Mouse (Mus musculus) CD8-positive naive resting alpha-beta T cell, adult 2 months (primary cell): Measurements from ENCODE around the gene Dll3.

Source experiments
- DNase-seq, 2 experiments: peaks; one replicate each; pipeline ENCODE4 v3.0.0; 2022; ENCODE audit warnings: low read depth in 2 of 2, low spot score in 2 of 2

Gene Dll3

DNA sequence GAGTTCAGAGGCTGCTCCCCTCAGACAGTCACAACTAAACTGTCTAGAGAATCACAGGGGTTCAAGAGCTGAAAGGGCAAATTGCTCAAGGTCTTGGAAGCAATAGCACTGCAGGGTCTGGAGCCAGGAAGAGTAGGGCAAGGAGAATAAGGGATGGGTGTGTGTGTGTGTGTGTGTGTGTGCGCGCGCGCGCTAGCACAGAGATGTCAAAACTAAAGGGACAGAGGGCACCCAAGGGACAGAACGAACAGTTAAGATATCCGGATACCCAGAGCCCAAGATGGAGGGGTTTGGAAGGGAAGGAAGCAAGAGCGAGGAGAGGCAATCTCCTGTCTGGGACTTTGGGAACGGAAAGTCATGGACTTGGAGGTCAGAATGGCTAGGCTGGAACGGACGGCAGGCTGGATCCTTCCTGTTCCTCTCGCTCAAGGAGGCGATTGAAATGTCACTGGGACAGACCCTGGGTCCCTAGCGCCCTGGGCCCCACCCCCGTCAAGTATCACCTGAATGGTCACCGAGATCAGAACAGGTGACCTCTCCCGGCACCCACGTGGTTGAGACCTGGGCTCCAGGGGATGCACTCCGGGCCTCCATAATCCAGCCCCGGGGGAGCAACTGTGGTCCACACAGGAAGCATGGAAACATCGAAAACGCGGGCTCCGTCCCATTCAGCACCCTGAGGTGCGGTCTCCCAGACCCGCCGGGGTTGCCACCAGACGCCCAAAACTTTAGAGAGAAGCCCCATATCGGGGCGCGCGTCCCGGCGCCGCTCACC, 9.3 kb upstream of the Dll3 start:
- DNase-seq: no peak

DNA sequence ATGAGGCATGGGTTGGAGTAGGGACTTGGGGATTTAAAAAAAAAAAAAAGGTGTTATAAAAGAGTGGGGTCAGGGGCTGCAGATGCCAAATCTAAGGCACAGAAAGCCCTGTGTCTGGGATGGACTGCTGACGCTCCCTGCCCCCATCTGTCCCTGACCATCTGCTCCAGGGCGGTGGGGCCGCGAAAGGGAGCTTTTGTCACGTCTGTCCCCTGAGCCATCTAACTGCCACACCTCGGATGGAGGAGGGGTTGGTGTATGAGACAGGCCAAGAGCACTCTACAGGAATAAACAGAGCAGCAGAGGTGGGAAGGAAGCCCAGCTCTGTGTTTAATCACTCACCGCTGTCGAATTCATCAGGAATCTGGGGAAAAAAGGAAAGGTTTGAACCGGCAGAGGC, 7.7 kb upstream of the Dll3 start:
- DNase-seq: no peak

DNA sequence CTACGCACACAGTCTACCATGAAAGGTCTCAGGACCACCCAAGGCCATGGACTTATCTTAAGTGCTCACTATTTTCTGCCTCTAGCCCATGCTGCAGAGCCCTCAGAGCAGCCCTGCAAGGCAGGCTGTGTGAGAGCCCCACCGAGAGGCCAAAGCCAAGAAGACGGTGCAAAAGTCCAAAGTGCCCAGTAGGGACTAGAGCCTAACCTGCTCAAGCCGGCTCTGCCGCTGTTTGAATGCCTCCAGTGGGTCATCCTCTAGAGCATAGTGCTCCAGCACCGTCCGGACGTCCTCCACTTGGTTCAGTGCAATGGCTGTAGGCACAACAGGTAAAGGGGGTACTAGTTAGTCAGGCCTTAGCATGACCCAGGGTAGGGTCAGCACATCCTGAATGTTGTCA, 4.2 kb upstream of the Dll3 start:
- no peak for DNase-seq

DNA sequence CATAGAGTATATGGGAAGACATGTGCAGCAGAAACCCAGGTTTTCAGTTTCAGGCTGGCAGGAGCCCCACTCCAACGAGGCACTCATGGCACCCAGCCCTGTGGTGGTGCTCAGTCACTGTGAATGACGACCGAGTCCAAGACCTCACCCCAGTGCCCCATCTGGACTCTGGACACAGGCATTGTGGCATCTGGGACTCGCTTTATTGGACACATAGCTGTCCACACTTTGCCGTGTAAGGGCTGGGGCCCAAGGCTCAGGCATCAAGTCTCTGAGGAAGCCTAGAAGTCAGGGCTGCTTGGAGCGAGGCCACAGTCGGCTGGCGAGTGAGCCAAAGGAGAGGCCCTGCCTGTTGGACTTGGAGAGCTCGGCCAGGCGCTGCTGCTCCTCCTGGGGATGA, 3.6 kb upstream of the Dll3 start:
- DNase-seq: no peak

DNA sequence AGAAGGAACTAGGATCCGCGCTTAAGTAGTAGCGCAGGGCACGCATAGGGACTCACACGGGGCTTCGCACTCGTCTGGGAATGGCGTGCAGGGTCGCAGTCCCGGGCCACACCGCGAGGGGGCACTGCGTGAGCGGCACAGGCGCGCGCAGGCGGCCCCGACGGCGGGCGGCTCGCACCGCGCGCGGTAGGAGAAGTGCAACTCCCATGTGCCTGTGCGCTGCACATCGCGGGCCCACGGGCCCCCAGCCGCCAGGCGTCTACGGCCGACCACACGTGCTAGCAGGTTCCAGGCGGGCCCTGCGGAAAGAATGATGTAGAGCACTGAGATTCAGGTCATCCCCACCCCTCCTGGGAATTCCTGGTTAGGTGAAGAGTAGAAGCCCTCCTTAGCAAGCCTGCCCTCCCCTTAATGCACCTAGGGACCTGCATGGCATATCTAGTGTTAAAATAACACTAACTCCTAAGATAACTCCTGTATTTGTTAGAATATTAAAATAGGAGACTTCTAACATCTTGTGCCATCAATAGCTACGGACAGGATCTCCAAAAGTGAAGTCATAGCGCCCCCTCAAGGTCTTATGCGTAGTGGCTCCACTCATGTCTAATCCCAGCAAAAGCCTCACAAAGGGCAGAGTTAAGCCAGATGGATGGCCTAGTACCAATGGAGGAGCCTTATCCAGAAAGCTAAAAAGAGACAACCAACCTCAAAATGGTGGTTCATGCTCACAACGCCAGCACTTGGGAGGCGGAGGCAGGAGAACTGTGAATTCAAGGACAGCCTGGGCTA, 3.0 kb downstream of the Dll3 start:
- no peak for DNase-seq

DNA sequence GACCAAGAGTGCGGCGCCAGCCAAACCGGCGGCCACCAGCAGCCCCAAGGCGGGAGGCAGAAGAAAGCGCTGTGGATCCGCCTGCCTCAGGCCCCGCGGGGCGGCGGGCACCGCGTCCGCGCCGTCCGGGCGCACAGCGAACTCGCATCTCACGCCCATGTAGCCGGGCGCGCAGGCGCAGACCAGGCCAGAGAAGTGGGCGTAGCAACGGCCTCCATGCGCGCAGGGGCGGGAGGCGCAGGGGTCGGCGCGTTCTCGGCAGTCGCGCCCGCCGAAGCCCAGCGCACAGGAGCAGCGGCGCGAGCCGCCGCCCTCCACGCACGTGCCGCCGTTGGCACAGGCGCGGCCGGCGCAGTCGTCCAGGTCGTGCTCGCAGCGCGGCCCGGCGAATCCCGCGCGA, 7.6 kb downstream of the Dll3 start:
- no peak for DNase-seq

DNA sequence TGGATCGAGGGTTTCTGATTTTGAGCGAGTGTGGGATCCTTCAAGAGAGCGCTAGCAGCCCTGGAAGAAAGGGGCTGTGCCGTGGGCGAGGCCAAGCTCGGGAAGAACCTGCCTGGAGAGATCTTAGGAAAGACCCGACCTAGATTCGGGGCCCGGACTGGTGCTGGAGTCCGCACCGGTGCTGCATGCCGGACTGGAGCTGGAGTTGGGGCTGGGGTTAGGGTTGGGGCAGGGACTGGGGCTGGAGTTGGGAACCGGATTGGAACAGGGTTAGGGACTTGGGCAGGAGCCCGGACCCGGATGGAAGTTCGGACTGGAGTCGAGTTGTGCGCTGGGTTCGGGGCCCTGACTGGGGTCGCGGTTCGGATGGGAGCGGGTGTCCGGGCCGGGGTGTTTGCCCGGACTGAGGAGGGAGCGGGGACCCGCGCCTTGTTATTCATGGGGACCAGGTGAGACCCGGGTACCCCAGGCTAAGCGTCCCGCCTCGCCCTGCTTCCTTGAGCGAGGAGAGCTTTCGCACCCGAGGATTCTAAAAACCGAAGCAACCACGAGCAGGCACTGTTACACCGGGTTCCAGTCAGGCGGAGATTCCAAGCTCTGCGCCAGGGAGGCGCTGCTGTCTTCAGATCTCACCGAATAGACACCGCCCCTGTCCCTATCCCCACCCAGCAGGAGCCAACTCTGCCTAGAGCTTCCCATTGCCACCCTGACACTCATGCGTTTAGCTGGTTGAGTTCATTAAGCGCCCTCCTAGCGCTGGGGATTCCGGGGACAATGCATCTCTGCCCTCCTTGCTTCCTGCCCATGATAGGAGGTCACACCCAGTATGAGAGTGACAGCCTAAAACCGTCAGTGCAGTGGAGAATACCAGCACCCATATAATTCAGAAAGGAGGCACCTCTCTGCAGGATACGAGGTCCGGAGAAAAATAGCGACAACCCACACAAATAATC, 11.1 kb downstream of the Dll3 start, which contains the start of gene Selenov:
TSS of gene Selenov (minus strand) at position 549 of the 953 bp plus-strand sequence.
- no peak for DNase-seq

DNA sequence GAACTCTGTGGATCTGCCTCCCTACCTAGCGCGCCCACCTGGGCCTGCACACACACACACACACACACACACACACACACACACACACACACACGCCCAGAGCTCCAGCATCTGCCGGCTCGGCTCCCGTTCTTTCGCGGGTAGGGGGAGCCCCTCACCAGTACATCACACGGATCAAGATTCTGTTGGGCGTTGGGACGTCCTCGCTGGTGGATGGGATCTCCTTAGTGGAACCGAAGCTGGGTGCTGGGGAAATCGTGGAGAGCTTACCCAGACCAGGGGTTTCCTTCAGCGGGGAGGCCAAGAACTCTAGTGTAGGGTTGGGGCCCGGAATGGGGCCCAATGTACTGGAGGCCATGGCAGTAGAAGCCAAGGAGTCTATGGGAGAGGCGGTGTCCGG, 11.9 kb downstream of the Dll3 start:
- no peak for DNase-seq

DNA sequence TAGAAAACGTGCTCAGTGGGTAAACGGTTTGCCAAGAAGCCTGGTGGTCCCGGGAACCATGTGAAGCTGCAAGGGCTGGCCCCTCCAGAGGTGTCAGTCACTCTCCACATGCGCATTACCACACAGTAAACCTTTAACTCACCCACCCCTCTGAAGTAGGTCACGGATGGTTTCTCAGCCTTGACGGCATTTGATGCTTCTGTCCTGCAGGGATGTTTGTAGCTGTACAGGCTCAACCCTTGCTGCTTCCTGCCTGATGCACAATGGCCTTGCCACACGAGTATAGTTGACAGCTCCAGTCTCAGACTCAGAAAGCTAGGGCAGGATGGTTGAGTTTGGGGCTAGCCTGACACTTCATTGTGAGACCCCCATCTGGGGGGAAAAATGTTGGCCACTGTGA, 21.4 kb downstream of the Dll3 start:
- DNase-seq: no peak

DNA sequence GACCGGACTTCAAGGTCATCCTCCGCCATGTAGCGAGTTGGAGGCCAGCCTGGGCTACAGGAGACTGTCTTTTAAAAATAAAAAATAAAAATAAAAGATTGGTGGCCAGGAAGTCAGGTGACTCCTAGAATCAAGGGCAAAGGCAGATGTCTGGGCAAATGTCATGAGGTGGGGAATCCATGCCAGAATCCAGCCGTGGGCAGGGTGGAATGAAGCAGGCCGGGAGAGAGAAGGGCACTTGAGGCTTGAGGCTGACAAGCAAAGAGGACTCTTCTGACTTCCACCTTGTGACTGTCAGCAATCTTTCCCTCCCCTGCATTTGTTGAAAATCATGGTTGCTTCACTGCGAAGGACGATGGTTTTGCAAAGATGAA, 23.8 kb downstream of the Dll3 start:
- DNase-seq: no peak

DNA sequence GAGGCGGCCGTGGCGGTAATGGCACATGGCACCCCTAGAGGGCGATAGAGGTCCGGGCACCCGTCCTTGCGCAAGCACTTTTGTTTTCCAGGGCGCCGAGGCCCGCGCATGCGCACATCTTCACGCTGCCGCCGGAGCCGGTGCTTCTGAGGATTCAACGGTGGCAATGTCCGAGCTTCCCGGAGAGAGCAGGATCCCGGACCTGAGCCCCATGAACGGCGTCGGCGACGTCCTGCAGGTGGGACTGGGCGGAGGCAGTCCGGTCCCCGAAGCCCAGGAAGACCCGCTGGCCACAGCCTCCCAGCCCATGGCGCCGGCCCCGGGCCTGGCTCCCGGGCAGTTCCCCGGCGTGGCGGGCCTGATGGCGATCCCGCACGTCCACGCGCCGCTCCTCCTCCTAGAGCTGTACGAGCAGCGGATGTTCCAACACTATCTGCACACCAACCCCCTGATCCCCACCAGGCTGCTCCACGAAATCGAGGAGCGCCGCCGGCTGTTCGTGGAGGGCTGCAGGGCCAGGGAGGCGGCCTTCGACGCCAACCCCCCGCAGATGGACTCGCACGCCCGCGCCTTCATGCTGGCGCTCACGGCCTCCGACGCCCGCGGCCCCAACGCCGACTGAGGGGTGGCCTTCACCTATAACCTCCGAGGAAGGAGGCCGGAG, 24.3 kb downstream of the Dll3 start, which contains the start of gene Eid2b:
TSS of gene Eid2b (plus strand) at position 125 of the 664 bp plus-strand sequence.
- peak; percentile 94 to 96 for DNase-seq

DNA sequence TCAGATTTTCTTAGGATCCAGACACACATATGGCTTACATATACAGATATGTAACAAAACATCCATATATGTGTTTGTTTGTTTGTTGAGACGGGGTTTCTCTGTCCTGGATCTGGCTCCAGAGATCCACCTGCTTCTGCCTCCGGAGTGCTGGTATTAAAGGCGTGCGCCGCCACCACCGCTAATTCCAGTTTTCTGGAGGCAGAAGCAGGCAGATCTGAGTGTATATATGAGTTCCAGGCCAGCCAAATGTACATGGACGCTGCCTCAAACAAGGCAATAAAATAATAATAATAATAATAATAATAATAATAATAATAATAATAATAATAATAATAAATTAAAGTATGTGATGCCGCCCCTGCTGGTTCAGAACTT, 24.8 kb downstream of the Dll3 start:
- DNase-seq: no peak

DNA sequence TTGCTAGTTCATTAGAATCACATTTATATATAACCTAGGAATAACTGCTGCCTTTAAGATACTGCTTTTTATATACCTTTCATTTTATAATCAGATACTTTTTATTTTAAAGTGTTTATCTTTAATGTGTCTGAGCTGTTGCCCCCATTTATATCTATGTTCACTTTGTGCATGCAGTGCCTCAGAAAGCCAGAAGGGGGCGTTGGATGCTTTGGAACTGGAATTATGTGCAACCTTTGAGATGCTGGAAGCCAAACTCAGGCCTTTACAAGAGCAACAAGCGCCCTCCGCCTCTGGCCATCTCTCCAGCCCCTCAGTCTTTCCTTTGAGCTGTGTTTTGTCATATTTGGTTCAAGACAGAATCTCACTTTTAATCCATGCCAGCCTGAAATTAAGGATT, 30.3 kb downstream of the Dll3 start:
- no peak for DNase-seq

DNA sequence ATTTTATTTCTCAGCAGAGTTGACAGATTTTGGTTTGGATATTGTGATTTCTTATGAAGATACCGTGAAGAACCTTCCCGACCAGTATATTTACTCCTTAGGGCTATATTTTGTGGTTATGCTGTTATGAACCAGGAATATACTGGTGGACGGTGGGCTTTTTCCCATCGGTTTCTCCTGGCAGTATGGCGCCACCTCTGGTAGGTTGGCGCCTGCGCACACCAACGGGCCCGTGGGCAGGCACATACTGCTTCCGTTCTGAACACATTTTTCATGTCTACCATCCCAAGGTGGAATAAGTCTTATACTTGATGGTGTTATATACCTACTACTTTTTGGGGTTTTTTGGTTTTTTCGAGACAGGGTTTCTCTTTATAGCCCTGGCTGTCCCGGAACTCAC, 32.7 kb downstream of the Dll3 start:
- no peak for DNase-seq

DNA sequence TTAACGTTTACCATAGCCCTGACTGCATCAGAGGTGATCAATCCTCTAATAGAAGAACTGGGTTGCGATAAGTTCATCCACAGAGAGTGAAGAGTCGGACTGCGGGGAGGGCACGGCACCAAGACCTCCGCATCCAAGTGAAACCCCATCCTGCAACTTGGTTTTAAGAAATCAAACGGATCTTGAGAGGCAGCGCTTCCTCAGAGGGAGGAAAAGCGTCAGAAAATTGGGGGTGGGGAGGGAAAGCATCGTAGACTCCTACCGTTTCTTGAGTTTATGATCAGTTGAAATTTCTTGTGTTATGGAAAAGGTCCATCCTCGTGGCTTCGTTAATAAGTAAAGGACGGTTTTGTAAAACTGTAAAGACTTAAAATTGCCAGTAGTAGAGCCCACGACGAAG, 33.5 kb downstream of the Dll3 start:
- DNase-seq: no peak

DNA sequence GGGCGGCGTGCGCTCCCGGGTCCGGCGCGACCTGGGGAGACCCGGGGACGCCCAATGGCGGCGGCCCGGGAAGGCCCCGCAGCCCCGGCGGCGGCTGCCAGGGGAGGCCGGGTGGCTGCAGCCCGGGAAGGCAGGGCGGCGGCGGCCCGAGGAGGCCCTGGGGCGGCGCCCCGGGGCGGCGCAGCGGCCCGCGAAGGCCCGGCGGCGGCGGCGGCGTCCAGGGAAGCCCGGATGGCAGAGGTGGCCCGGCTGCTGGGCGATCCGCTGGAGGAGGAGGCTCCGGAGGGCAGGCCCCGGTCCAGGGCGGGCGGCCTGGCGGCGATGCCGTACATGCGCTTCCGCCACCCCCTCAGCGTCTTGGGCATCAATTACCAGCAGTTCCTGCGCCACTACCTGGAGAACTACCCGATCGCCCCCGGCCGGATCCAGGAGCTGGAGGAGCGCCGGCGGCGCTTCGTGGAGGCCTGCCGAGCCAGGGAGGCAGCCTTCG, 34.0 kb downstream of the Dll3 start:
- DNase-seq: peak; percentile 23 to 38

DNA sequence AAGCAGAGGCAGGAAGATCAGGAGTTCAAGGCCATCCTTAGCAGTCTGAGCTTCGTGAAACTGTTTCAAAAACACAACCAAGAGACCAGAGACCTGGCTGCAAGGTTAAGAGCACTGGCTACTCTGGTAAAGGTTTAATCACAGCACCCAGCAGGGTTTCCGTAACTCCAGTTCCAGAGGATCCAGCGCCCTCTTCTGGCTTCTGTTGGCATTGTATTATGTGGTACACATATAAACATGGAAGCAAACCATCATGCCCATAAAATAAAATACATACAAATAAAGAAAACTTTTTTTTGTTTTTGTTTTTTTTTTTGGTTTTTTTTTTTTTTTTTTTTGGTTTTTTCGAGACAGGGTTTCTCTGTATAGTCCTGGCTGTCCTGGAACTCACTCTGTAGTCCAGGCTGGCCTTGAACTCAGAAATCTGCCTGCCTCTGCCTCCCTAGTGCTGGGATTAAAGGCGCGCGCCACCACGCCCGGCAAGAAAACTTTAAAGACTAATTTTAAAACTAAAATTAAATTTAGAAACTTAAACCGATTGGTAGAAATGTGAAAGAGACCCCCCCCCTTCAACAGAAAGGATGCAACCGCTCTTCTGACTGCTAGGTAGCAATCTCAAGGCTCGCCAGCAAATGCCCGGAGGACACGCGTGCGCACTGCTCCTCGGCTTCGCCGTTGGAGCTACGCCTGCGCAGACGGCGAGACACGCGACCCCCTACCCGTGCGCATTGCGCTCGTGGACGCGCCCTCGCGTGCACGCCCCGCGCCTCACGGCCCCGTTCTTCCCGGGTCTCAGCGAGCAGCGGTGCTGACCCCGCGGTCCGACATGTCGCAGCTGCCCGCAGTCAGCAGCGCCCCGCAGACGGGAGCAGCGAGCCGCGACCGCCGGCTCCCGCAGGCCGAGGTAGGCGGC, 34.7 kb downstream of the Dll3 start, which contains the start of gene Eid2:
TSS of gene Eid2 (plus strand) at position 753 of the 913 bp plus-strand sequence.
- DNase-seq: peak; percentile 26 to 50

DNA sequence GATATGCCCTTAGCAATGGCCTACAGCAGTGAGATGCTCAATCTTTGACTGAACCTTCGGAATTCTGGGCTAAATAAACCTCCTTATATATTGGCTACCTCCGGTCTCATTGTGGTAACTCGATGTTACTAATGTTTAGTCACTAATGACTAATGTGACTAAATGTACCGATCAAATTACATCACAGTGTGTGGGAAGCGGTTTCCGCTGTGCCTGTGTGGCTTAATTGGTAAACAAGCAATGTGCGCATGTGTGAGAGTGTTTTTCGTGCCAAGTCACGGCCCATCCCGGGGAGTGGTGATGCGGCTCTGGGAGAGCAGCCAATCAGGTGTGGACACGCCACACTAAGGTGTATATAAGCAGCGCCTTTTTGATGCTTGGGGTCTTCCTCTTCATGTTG, 36.6 kb downstream of the Dll3 start:
- no peak for DNase-seq

DNA sequence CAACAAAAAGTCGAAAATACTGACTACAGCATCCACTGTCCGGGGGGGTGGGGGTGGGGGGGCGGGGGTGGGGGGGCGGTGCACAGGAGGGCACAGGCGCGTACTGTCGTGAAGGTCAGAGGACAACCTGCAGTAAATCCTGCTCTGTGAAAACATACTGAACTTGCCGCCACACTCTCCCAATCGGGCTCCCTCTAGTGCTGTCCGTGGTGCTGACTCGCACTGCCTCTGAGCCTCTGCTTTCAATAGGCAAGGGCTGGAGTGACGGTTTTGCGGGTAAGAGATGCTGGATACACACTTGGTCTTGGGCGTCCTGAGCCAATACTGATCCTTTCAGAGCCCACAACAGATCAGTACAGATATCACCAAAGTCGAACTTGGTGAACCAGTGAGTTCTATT, 38.3 kb downstream of the Dll3 start:
- peak in 1 of 2 experiments; percentile 41 for DNase-seq

DNA sequence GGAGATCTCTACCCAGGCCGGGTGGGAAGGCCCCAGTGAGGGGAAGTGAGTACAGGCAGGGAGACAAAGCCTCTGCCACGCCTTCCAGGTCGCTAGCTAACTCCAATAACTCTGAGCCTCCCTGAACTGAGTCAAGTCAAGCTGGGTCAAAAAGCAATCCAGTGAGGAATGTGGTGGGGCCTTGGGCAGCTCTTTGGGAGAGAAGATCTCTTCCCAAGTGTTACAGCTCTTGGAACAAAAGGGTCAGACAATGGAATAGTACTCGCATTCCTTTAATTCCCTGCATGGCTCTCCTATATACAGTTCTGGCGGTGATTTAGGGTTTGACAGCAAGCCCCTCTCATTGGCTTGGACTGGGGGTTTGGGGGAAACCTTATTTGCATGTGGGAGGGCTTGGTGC, 39.2 kb downstream of the Dll3 start:
- no peak for DNase-seq
